Mouse (Mus musculus) heart, embryonic 10.5 days (tissue): ENCODE results near the gene Slc6a18. TPM values are rescaled to one million over a fixed set of nuclear protein-coding genes. Genes with fewer than 3 reads are reported as not detected.

Experiments
- DNase-seq: peaks from one replicate; pipeline ENCODE4 v3.0.0-alpha.2; 2017; ENCODE audit warnings: low spot score
- H3K27ac ChIP-seq: fragments of 300-500 bp; sonication (generic); 2 replicates; pipeline ENCODE4 v1.5.1; 2016; ENCODE audit warnings: mild to moderate bottlenecking
- H3K27me3 ChIP-seq: fragments of 300-500 bp; sonication (generic); 2 replicates; pipeline ENCODE4 v1.6.1; 2016; ENCODE audit warnings: mild to moderate bottlenecking; ENCODE audit not compliant: poor library complexity, insufficient read depth, severe bottlenecking
- H3K36me3 ChIP-seq: fragments of 300-500 bp; sonication (generic); 2 replicates; pipeline ENCODE4 v1.6.1; 2016; ENCODE audit warnings: mild to moderate bottlenecking, moderate library complexity
- H3K4me1 ChIP-seq: fragments of 300-500 bp; sonication (generic); 2 replicates; pipeline ENCODE4 v1.6.1; 2016; ENCODE audit warnings: mild to moderate bottlenecking
- H3K4me3 ChIP-seq: fragments of 300-500 bp; sonication (generic); 2 replicates; pipeline ENCODE4 v1.5.1; 2016; ENCODE audit warnings: mild to moderate bottlenecking, moderate library complexity
- H3K9me3 ChIP-seq: fragments of 300-500 bp; sonication (generic); 2 replicates; pipeline ENCODE4 v1.6.1; 2016; ENCODE audit warnings: mild to moderate bottlenecking, moderate library complexity
- WGBS: fragments of 180-500 bp; shearing (Covaris S2); methylation state at CpG from one replicate; pipeline ENCODE4 v1.1.7; 2016; 5-methylcytosine and 5-hydroxymethylcytosine counted together
- polyA plus RNA-seq: library from polyadenylated mRNA; unstranded; fragments of >200 nt; fragmentation: Nextera tagmentation; extraction: Ambion mirVana; gene quantifications from 2 replicates; pipeline ENCODE4 v1.2.1, GENCODE M21; 2016

Gene Slc6a18
- polyA plus RNA-seq, 1 experiment from 2014 or later: not detected

DNA sequence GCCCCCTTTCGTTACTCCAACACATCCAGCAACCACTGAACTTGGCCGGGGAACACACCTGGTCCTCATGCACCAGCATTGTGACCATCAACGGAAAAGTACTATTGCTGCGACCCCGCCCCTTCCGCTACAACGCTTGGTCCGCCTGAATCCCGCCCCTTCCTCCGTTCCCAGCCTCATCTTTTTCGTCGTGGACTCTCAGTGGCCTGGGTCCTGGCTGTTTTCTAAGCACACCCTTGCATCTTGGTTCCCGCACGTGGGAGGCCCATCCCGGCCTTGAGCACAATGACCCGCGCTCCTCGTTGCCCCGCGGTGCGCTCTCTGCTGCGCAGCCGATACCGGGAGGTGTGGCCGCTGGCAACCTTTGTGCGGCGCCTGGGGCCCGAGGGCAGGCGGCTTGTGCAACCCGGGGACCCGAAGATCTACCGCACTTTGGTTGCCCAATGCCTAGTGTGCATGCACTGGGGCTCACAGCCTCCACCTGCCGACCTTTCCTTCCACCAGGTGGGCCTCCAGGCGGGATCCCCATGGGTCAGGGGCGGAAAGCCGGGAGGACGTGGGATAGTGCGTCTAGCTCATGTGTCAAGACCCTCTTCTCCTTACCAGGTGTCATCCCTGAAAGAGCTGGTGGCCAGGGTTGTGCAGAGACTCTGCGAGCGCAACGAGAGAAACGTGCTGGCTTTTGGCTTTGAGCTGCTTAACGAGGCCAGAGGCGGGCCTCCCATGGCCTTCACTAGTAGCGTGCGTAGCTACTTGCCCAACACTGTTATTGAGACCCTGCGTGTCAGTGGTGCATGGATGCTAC lies 50.9 kb downstream of the Slc6a18 start, which contains the start of gene Tert:
Tert (plus strand) TSS at position 167 of the 805 bp plus-strand sequence.
- WGBS: 11% methylated on average over 47 of the region's 47 CpGs
- Histone ChIP-seq H3K36me3 (peaks cover 4% of the 10 kb centered on the region; the same call in 1 of the 2 replicates), H3K4me3 (peak within 1 kb of the TSS; percentile 73), H3K27ac (peak within 1 kb of the TSS; percentile 88), H3K4me1 (peaks cover 21% of the 10 kb centered on the region), H3K27me3 (peaks cover 7% of the 10 kb centered on the region; the same call in 1 of the 2 replicates), H3K9me3 (no peaks in the 10 kb centered on the region)
- no peak for DNase-seq

DNA sequence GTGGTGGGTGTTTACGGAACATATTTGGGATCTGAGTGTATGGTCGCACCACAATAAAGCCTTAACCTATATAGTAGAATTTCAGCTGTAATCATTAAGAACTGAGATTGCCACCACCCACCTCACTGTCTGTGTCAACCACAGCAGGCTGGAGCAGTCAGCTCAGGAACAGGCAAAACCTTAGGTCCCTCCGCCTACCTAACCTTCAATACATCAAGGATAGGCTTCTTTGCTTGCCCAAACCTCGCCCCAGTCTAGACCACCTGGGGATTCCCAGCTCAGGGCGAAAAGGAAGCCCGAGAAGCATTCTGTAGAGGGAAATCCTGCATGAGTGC lies 51.4 kb downstream of the Slc6a18 start:
- Histone ChIP-seq H3K4me1 (peaks cover 21% of the 10 kb centered on the region), H3K9me3 (no peaks in the 10 kb centered on the region), H3K4me3 (peak overlapping the region; percentile 73), H3K27ac (peak overlapping the region; percentile 88), H3K36me3 (peaks cover 8% of the 10 kb centered on the region; the same call in 1 of the 2 replicates), H3K27me3 (peaks cover 7% of the 10 kb centered on the region; the same call in 1 of the 2 replicates)
- WGBS: 42% methylated on average over 6 of the region's 6 CpGs
- DNase-seq: no peak

DNA sequence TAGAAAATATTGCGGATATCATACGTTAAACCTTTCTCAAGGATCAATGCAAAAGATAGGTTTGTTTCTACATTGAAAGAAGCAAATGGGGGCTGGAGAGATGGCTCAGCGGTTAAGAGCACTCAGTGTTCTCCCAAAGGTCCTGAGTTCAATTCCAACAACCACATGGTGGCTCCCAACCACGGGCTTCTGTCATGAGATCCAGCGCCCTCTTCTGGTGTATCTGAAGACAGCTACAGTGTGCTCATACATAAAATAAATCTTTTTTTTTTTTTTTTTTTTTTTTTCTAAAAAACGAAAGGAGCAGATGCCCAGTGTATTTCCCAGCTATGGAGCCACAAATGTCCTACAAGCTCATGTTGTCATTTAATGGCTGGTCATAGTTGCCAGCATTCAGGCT lies 57.2 kb downstream of the Slc6a18 start:
- WGBS: 69% methylated on average over 6 of the region's 6 CpGs
- Histone ChIP-seq H3K4me3 (no peak overlapping the region), H3K36me3 (peaks cover 64% of the 10 kb centered on the region), H3K4me1 (no peaks in the 10 kb centered on the region), H3K9me3 (no peaks in the 10 kb centered on the region), H3K27me3 (no peaks in the 10 kb centered on the region), H3K27ac (no peak overlapping the region)
- DNase-seq: no peak

DNA sequence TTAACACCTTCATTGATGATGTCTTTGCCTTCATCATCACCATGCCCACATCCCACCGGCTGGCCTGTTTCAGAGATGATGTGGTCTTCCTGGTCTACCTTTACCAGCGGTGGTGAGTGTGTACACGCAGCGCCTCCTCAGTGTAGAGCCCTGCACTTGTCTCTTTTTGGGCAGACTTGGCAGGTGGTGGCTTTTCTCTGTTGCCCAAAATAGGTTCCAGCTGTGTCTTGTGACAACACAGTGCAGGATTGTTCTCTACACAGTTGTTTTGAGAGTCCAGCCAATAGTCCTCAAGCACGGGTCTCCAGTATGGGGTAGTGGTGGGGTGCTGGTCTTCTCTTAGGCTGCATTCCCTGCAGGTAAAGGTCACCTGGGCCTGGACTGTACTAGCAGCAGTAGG lies 59.4 kb downstream of the Slc6a18 start:
- H3K4me1 ChIP-seq: no peaks in the 10 kb centered on the region
- DNase-seq: no peak
- H3K36me3 ChIP-seq: peaks cover 86% of the 10 kb centered on the region
- 92% methylated on average over 5 of the region's 5 CpGs for WGBS
- H3K4me3 ChIP-seq: no peak overlapping the region
- no peak overlapping the region for H3K27ac ChIP-seq
- no peaks in the 10 kb centered on the region for H3K9me3 ChIP-seq
- no peaks in the 10 kb centered on the region for H3K27me3 ChIP-seq

Other genes starting within 250 kb of the Slc6a18 start
- gene Lpcat1, start 210.8 kb downstream of the Slc6a18 start, polyA plus RNA-seq: 31.9 and 39.6 TPM in 2 replicates
- 0.07 and 0.11 TPM in 2 replicates for gene Slc6a3, start 141.3 kb downstream of the Slc6a18 start, polyA plus RNA-seq
- 117 and 129 TPM in 2 replicates for gene Clptm1l, start 74.0 kb downstream of the Slc6a18 start, polyA plus RNA-seq
- gene Tert, start 51.1 kb downstream of the Slc6a18 start, polyA plus RNA-seq: 4.1 and 5.2 TPM in 2 replicates
- gene Slc6a19, start 26.8 kb upstream of the Slc6a18 start, polyA plus RNA-seq: 0.06 TPM in 1 of 2 replicates, not detected in the other
- 36.3 and 46.7 TPM in 2 replicates for gene Slc12a7, start 55.1 kb upstream of the Slc6a18 start, polyA plus RNA-seq
- 4.8 and 6.4 TPM in 2 replicates for gene Nkd2, start 169.6 kb upstream of the Slc6a18 start, polyA plus RNA-seq